Mouse (Mus musculus) hindbrain, postnatal 0 days (tissue): ENCODE measurements around the gene Kit. TPM values are rescaled to one million over a fixed set of nuclear protein-coding genes. Genes with fewer than 3 reads are reported as not detected.

ENCODE experiments used
- ATAC-seq: fragments of 200-750 bp; cut with Nextera tagmentation; 2 replicates; pipeline ENCODE4 v1.8.0; 2017; ENCODE audit warnings: mild to moderate bottlenecking, moderate TSS enrichment, moderate library complexity
- DNase-seq: peaks from one replicate; pipeline ENCODE4 v3.0.0-alpha.2; 2015; ENCODE audit warnings: low spot score
- H3K27ac ChIP-seq: fragments of 300-500 bp; sonication (generic); 2 replicates; pipeline ENCODE4 v1.5.1; 2014; ENCODE audit warnings: mild to moderate bottlenecking
- H3K27me3 ChIP-seq: fragments of 300-500 bp; sonication (generic); 2 replicates; pipeline ENCODE4 v1.6.1; 2014; ENCODE audit warnings: low read length, mixed read lengths; ENCODE audit not compliant: insufficient read depth
- H3K36me3 ChIP-seq: fragments of 300-500 bp; sonication (generic); 2 replicates; pipeline ENCODE4 v1.6.1; 2014; ENCODE audit warnings: low read length, mixed read lengths; ENCODE audit not compliant: insufficient read depth
- H3K4me1 ChIP-seq: fragments of 300-500 bp; sonication (generic); 2 replicates; pipeline ENCODE4 v1.6.1; 2014; ENCODE audit warnings: antibody characterized with exemption, low read length, mixed read lengths; ENCODE audit not compliant: insufficient read depth
- H3K4me2 ChIP-seq: fragments of 300-500 bp; sonication (generic); 2 replicates; pipeline ENCODE4 v1.6.1; 2014; ENCODE audit warnings: low read depth, mild to moderate bottlenecking, low read length, moderate library complexity, mixed read lengths
- H3K4me3 ChIP-seq: fragments of 300-500 bp; sonication (generic); 2 replicates; pipeline ENCODE4 v1.5.1; 2014; ENCODE audit warnings: low read length
- H3K9ac ChIP-seq: fragments of 300-500 bp; sonication (generic); replicated peaks from 2 replicates; pipeline ENCODE4 v1.6.1; 2014; ENCODE audit warnings: mild to moderate bottlenecking, low read length, moderate library complexity, mixed read lengths
- H3K9me3 ChIP-seq: fragments of 300-500 bp; sonication (generic); 2 replicates; pipeline ENCODE4 v1.6.1; 2016; ENCODE audit warnings: low read length, mixed read lengths
- CTCF ChIP-seq: IDR thresholded peaks from 2 replicates; pipeline ENCODE4 v1.5.1; 2016; ENCODE audit warnings: antibody characterized with exemption, control low read depth, low read depth
- WGBS: fragments of 180-500 bp; shearing (Covaris S2); extraction: QIAGEN DNeasy Blood & Tissue Kit; methylation state at CpG from one replicate; pipeline ENCODE4 v1.1.7; 2014; 5-methylcytosine and 5-hydroxymethylcytosine counted together
- polyA plus RNA-seq: library from polyadenylated mRNA; unstranded; fragments of >200 nt; fragmentation: Nextera tagmentation; extraction: Ambion mirVana; gene quantifications from 2 replicates; pipeline ENCODE4 v1.2.1, GENCODE M21; 2015
- total RNA-seq: library from RNA; depleted of rRNA; stranded (reverse); fragments of >200 nt; gene quantifications from 2 replicates; pipeline ENCODE4 v1.2.3, GENCODE M21; 2014

Gene Kit
- total and polyA plus RNA-seq, 2 experiments from 2014 or later, result 31.8 to 58.1 TPM

GRCm38 (mm10) chr5:75615000-75615571, 40.4 kb downstream of the Kit start:
- ATAC-seq (no peak), DNase-seq (no peak)
- H3K9me3 ChIP-seq, result no peaks in the 10 kb centered on the region
- no peak overlapping the region for H3K4me2 ChIP-seq
- no peaks in the 10 kb centered on the region for H3K27me3 ChIP-seq
- no peak overlapping the region for H3K9ac ChIP-seq
- H3K4me3 ChIP-seq, result no peak overlapping the region
- no peak overlapping the region for H3K27ac ChIP-seq
- 79% methylated on average over 11 of the region's 11 CpGs for WGBS
- no peaks in the 10 kb centered on the region for H3K4me1 ChIP-seq
- H3K36me3 ChIP-seq, result no peaks in the 10 kb centered on the region
- no peak for TF ChIP-seq CTCF

GRCm38 (mm10) chr5:75615624-75616023, 40.9 kb downstream of the Kit start:
- Histone ChIP-seq H3K4me2 (no peak overlapping the region), H3K27me3 (no peaks in the 10 kb centered on the region), H3K4me1 (no peaks in the 10 kb centered on the region), H3K27ac (no peak overlapping the region), H3K36me3 (no peaks in the 10 kb centered on the region), H3K9me3 (no peaks in the 10 kb centered on the region), H3K4me3 (no peak overlapping the region), H3K9ac (no peak overlapping the region)
- WGBS, result 89% methylated on average over 8 of the region's 8 CpGs
- DNase-seq (no peak), ATAC-seq (no peak)
- no peak for TF ChIP-seq CTCF

GRCm38 (mm10) chr5:75622401-75622800, 47.7 kb downstream of the Kit start:
- H3K4me2 ChIP-seq, result no peak overlapping the region
- ATAC-seq, result 0 out of 2 replicates have a peak, but pooled peaks have one; percentile 10
- H3K9ac ChIP-seq, result no peak overlapping the region
- H3K27ac ChIP-seq, result no peak overlapping the region
- no peaks in the 10 kb centered on the region for H3K27me3 ChIP-seq
- peaks cover 8% of the 10 kb centered on the region; the same call in 1 of the 2 replicates for H3K36me3 ChIP-seq
- 95% methylated on average over 4 of the region's 4 CpGs for WGBS
- no peak overlapping the region for H3K4me3 ChIP-seq
- TF ChIP-seq CTCF, result no peak
- DNase-seq, result no peak
- H3K4me1 ChIP-seq, result no peaks in the 10 kb centered on the region
- no peaks in the 10 kb centered on the region for H3K9me3 ChIP-seq

- no peak for ATAC-seq
- DNase-seq, result no peak
- H3K27me3 ChIP-seq, result no peaks in the 10 kb centered on the region
- H3K27ac ChIP-seq, result no peak overlapping the region
- 86% methylated on average over 11 of the region's 11 CpGs for WGBS
- H3K9ac ChIP-seq, result no peak overlapping the region
- no peaks in the 10 kb centered on the region for H3K9me3 ChIP-seq
- H3K4me1 ChIP-seq, result no peaks in the 10 kb centered on the region
- no peak for TF ChIP-seq CTCF
- H3K4me2 ChIP-seq, result no peak overlapping the region
- peaks cover 8% of the 10 kb centered on the region; the same call in 1 of the 2 replicates for H3K36me3 ChIP-seq
- no peak overlapping the region for H3K4me3 ChIP-seq
These were observed 48.3 kb downstream of the Kit start for GRCm38 (mm10) chr5:75623007-75623406.

GRCm38 (mm10) chr5:75623520-75623919, 48.8 kb downstream of the Kit start:
- Histone ChIP-seq H3K9me3 (no peaks in the 10 kb centered on the region), H3K9ac (no peak overlapping the region), H3K27me3 (no peaks in the 10 kb centered on the region), H3K4me1 (no peaks in the 10 kb centered on the region), H3K27ac (no peak overlapping the region), H3K4me2 (no peak overlapping the region), H3K4me3 (no peak overlapping the region), H3K36me3 (peaks cover 8% of the 10 kb centered on the region; the same call in 1 of the 2 replicates)
- no peak for ATAC-seq
- no peak for DNase-seq
- 71% methylated on average over 1 of the region's 1 CpGs for WGBS
- no peak for TF ChIP-seq CTCF

GRCm38 (mm10) chr5:75623993-75624706, 49.4 kb downstream of the Kit start:
- no peak overlapping the region for H3K27ac ChIP-seq
- no peak for TF ChIP-seq CTCF
- WGBS, result 92% methylated on average over 20 of the region's 20 CpGs
- no peak overlapping the region for H3K4me2 ChIP-seq
- no peak for DNase-seq
- H3K9ac ChIP-seq, result no peak overlapping the region
- H3K4me3 ChIP-seq, result no peak overlapping the region
- no peaks in the 10 kb centered on the region for H3K27me3 ChIP-seq
- peaks cover 8% of the 10 kb centered on the region; the same call in 1 of the 2 replicates for H3K36me3 ChIP-seq
- H3K4me1 ChIP-seq, result no peaks in the 10 kb centered on the region
- no peaks in the 10 kb centered on the region for H3K9me3 ChIP-seq
- ATAC-seq, result no peak

GRCm38 (mm10) chr5:75625059-75625458, 50.3 kb downstream of the Kit start:
- H3K9me3 ChIP-seq, result no peaks in the 10 kb centered on the region

More at GRCm38 (mm10) chr5:75625059-75625458, 50.3 kb downstream of the Kit start:
- no peak for TF ChIP-seq CTCF
- no peak overlapping the region for H3K27ac ChIP-seq
- no peak overlapping the region for H3K9ac ChIP-seq
- H3K4me2 ChIP-seq, result no peak overlapping the region
- H3K36me3 ChIP-seq, result peaks cover 8% of the 10 kb centered on the region; the same call in 1 of the 2 replicates
- no peaks in the 10 kb centered on the region for H3K27me3 ChIP-seq
- no peaks in the 10 kb centered on the region for H3K4me1 ChIP-seq
- DNase-seq (no peak), ATAC-seq (no peak)
- H3K4me3 ChIP-seq, result no peak overlapping the region
